Mouse (Mus musculus) MN1 (cell line): ENCODE results near the gene Atxn2l.

Experiments
- DNase-seq: peaks from one replicate; pipeline ENCODE4 v3.0.0-alpha.2; 2016; ENCODE audit warnings: low spot score

Gene Atxn2l

GRCm38 (mm10) chr7:126503273-126503878 lies at the start of gene Atxn2l:
Atxn2l (minus strand) TSS chr7:126503437.
- peak; percentile 99 for DNase-seq

- no peak for DNase-seq
Measured at GRCm38 (mm10) chr7:126545631-126546030, 42.4 kb upstream of the Atxn2l start.

GRCm38 (mm10) chr7:126541661-126542060 lies 38.4 kb upstream of the Atxn2l start:
- no peak for DNase-seq

GRCm38 (mm10) chr7:126537820-126538585 lies 34.8 kb upstream of the Atxn2l start:
- peak; percentile 37 for DNase-seq

- no peak for DNase-seq
Measured at GRCm38 (mm10) chr7:126536466-126536865, 33.2 kb upstream of the Atxn2l start.

GRCm38 (mm10) chr7:126535766-126536165 lies 32.5 kb upstream of the Atxn2l start:
- no peak for DNase-seq

- no peak for DNase-seq
Measured at GRCm38 (mm10) chr7:126533434-126533833, 30.2 kb upstream of the Atxn2l start.

- DNase-seq, result peak; percentile 80
Measured at GRCm38 (mm10) chr7:126528166-126528577, 24.9 kb upstream of the Atxn2l start.

- DNase-seq, result no peak
Measured at GRCm38 (mm10) chr7:126523316-126523715, 20.1 kb upstream of the Atxn2l start.

GRCm38 (mm10) chr7:126519513-126519912 lies 16.3 kb upstream of the Atxn2l start:
- DNase-seq, result peak; percentile 84

GRCm38 (mm10) chr7:126518261-126518941 lies 15.2 kb upstream of the Atxn2l start:
- DNase-seq, result no peak

- DNase-seq, result no peak
Measured at GRCm38 (mm10) chr7:126511287-126511686, 8.1 kb upstream of the Atxn2l start.

- no peak for DNase-seq
Measured at GRCm38 (mm10) chr7:126507126-126507778, 4.0 kb upstream of the Atxn2l start.

GRCm38 (mm10) chr7:126504913-126505312 lies 1.7 kb upstream of the Atxn2l start:
- no peak for DNase-seq

GRCm38 (mm10) chr7:126502751-126503150 lies 486 bp downstream of the Atxn2l start:
- DNase-seq, result peak; percentile 49

- peak; percentile 96 for DNase-seq
Measured at GRCm38 (mm10) chr7:126502023-126502741, 1.1 kb downstream of the Atxn2l start.

GRCm38 (mm10) chr7:126501684-126502022 lies 1.6 kb downstream of the Atxn2l start:
- no peak for DNase-seq

- DNase-seq, result no peak
Measured at GRCm38 (mm10) chr7:126499416-126499815, 3.8 kb downstream of the Atxn2l start.

- DNase-seq, result no peak
Measured at GRCm38 (mm10) chr7:126497966-126498365, 5.3 kb downstream of the Atxn2l start.

GRCm38 (mm10) chr7:126496475-126496874 lies 6.8 kb downstream of the Atxn2l start:
- DNase-seq, result no peak

- DNase-seq, result no peak
Measured at GRCm38 (mm10) chr7:126494120-126494519, 9.1 kb downstream of the Atxn2l start.

GRCm38 (mm10) chr7:126491973-126492372 lies 11.3 kb downstream of the Atxn2l start:
- DNase-seq, result no peak
